Mouse (Mus musculus) CH12.LX (cell line): ENCODE measurements around the gene Inhbe. TPM values are rescaled to one million over a fixed set of nuclear protein-coding genes. Genes with fewer than 3 reads are reported as not detected.
A peak's percentile ranks its signal among the peaks of the same experiment; 100 is the strongest.
"Not testable (repeated sequence)": the region's sequence is repeated elsewhere in the genome, so short reads cannot be mapped to it uniquely, and the experiment has no call there.

Experiments used
- DNase-seq: peaks from one replicate; pipeline ENCODE4 v3.0.0-alpha.2; 2013; ENCODE audit errors: extremely low read depth
- H3K27ac ChIP-seq: 2 replicates; pipeline ENCODE4 v1.5.1; 2012; ENCODE audit warnings: low read depth, mild to moderate bottlenecking, control low read depth, moderate library complexity; ENCODE audit not compliant: insufficient read depth
- H3K27me3 ChIP-seq: replicated peaks from 2 replicates; pipeline ENCODE3; 2012; ENCODE audit warnings: inconsistent platforms
- H3K36me3 ChIP-seq, 2 experiments: replicated peaks in 1 of 2; 2 replicates each; pipeline versions ENCODE3 to v1.6.1; 2012; ENCODE audit warnings: inconsistent platforms in 1 of 2, low read length in 1 of 2, mild to moderate bottlenecking in 1 of 2, mixed read lengths in 1 of 2, moderate library complexity in 1 of 2; ENCODE audit not compliant: control insufficient read depth in 1 of 2, insufficient read depth in 1 of 2
- H3K4me1 ChIP-seq, 2 experiments: 2 replicates each; pipeline ENCODE4 v1.6.1; 2012; ENCODE audit warnings: inconsistent platforms in 1 of 2, moderate library complexity in 1 of 2; ENCODE audit not compliant: insufficient read depth in 2 of 2, control insufficient read depth in 1 of 2
- H3K4me2 ChIP-seq: 2 replicates; pipeline ENCODE4 v1.6.1; 2012; ENCODE audit warnings: low read depth, mild to moderate bottlenecking, control low read depth; ENCODE audit not compliant: poor library complexity, insufficient read depth, severe bottlenecking
- H3K4me3 ChIP-seq, 3 experiments: fragments of 150-350 bp in 1 of 3; sonication (generic) in 1 of 3; replicated peaks in 1 of 3; 2 replicates each; pipeline versions ENCODE3 to v1.5.1; 2011 to 2012; ENCODE audit warnings: low read depth in 2 of 3, low read length in 2 of 3, mild to moderate bottlenecking in 2 of 3, moderate library complexity in 2 of 3, control low read depth in 1 of 3, improper control_type of control experiment in 1 of 3, inconsistent platforms in 1 of 3, mixed read lengths in 1 of 3; ENCODE audit not compliant: poor library complexity in 1 of 3
- H3K79me2 ChIP-seq: replicated peaks from 2 replicates; pipeline ENCODE4 v1.6.1; 2012; ENCODE audit warnings: mild to moderate bottlenecking, moderate library complexity; ENCODE audit not compliant: control insufficient read depth, poor library complexity, insufficient read depth, severe bottlenecking; ENCODE audit errors: extremely low read depth
- H3K9ac ChIP-seq: 2 replicates; pipeline ENCODE4 v1.6.1; 2012; ENCODE audit warnings: low read depth, mild to moderate bottlenecking, control low read depth, moderate library complexity; ENCODE audit not compliant: insufficient read depth
- H3K9me3 ChIP-seq: replicated peaks from 2 replicates; pipeline ENCODE3; 2012; ENCODE audit warnings: low read length, inconsistent platforms, mixed read lengths
- BHLHE40 ChIP-seq: IDR thresholded peaks from 2 replicates; pipeline ENCODE4 v1.6.1; 2011; ENCODE audit warnings: mild to moderate bottlenecking, low read depth, low read length, improper control_type of control experiment
- CHD1 ChIP-seq: IDR thresholded peaks from 2 replicates; pipeline ENCODE4 v1.6.1; 2012; ENCODE audit warnings: low read depth, low read length, improper control_type of control experiment, inconsistent platforms
- CHD2 ChIP-seq: IDR thresholded peaks from 2 replicates; pipeline ENCODE4 v1.6.1; 2011; ENCODE audit warnings: low read length, improper control_type of control experiment
- CTCF ChIP-seq, 2 experiments: IDR thresholded peaks in 1 of 2; conservative IDR thresholded peaks in 1 of 2; 2 replicates each; pipeline ENCODE4 v1.5.1; 2011 to 2012; ENCODE audit warnings: low read depth in 2 of 2, low read length in 2 of 2, improper control_type of control experiment in 1 of 2, inconsistent platforms in 1 of 2, mild to moderate bottlenecking in 1 of 2, moderate library complexity in 1 of 2
- GABPA ChIP-seq: IDR thresholded peaks from 2 replicates; pipeline ENCODE4 v1.6.1; 2012; ENCODE audit warnings: low read depth, low read length, improper control_type of control experiment, inconsistent platforms; ENCODE audit not compliant: insufficient replicate concordance
- JUN ChIP-seq: IDR thresholded peaks from 2 replicates; pipeline ENCODE4 v1.6.1; 2011; ENCODE audit warnings: low read depth, mild to moderate bottlenecking, low read length, improper control_type of control experiment, moderate library complexity; ENCODE audit not compliant: insufficient read depth
- KAT2A ChIP-seq: IDR thresholded peaks from 2 replicates; pipeline ENCODE4 v1.6.1; 2012; ENCODE audit warnings: low read length, improper control_type of control experiment, inconsistent platforms; ENCODE audit not compliant: insufficient replicate concordance
- MXI1 ChIP-seq: IDR thresholded peaks from 2 replicates; pipeline ENCODE4 v1.6.1; 2011; ENCODE audit warnings: mild to moderate bottlenecking, low read depth, low read length, improper control_type of control experiment
- NELFE ChIP-seq: IDR thresholded peaks from 2 replicates; pipeline ENCODE4 v1.6.1; 2011; ENCODE audit warnings: low read depth, low read length, improper control_type of control experiment
- NRF1 ChIP-seq: IDR thresholded peaks from 2 replicates; pipeline ENCODE4 v1.6.1; 2014; ENCODE audit warnings: low read depth, mild to moderate bottlenecking, inconsistent platforms, low read length, improper control_type of control experiment, moderate library complexity
- POLR2A ChIP-seq: IDR thresholded peaks from 2 replicates; pipeline ENCODE4 v1.6.1; 2011; ENCODE audit warnings: low read depth, mild to moderate bottlenecking, improper control_type of control experiment, low read length
- RAD21 ChIP-seq: IDR thresholded peaks from 2 replicates; pipeline ENCODE4 v1.6.1; 2011; ENCODE audit warnings: low read depth, mild to moderate bottlenecking, low read length, improper control_type of control experiment, moderate library complexity
- SIN3A ChIP-seq: IDR thresholded peaks from 2 replicates; pipeline ENCODE4 v1.6.1; 2012; ENCODE audit warnings: low read length, improper control_type of control experiment, inconsistent platforms
- SMC3 ChIP-seq: IDR thresholded peaks from 2 replicates; pipeline ENCODE4 v1.6.1; 2011; ENCODE audit warnings: low read depth, low read length, improper control_type of control experiment
- USF1 ChIP-seq: IDR thresholded peaks from 2 replicates; pipeline ENCODE4 v1.6.1; 2014; ENCODE audit warnings: low read depth, mild to moderate bottlenecking, inconsistent platforms, low read length, improper control_type of control experiment
- ZMIZ1 ChIP-seq: IDR thresholded peaks from 2 replicates; pipeline ENCODE4 v1.6.1; 2012; ENCODE audit warnings: low read depth, mild to moderate bottlenecking, inconsistent platforms, low read length, improper control_type of control experiment
- ZNF384 ChIP-seq: IDR thresholded peaks from 2 replicates; pipeline ENCODE4 v1.6.1; 2012; ENCODE audit warnings: low read depth, low read length, improper control_type of control experiment, inconsistent platforms
- dilution Hi-C: fragments of 300-500 bp; cut with MboI; formaldehyde crosslinking; loops from 2 replicates; pipeline ENCODE4 v1.14.3; 2020; ENCODE audit warnings: low sequenced_read_pairs; ENCODE audit not compliant: extremely low pct_unique_long_range_greater_than_20kb, extremely low pct_ligation_motif_present
- in situ Hi-C: fragments of 300-500 bp; cut with MboI; formaldehyde crosslinking; loops from 3 replicates; pipeline ENCODE4 v1.14.3; 2019; ENCODE audit warnings: low sequenced_read_pairs, low pct_ligation_motif_present, low pct_unique_long_range_greater_than_20kb, mixed read lengths
- polyA plus RNA-seq: library from polyadenylated mRNA; unstranded; fragments of >175 nt; gene quantifications from 2 replicates; pipeline ENCODE4 v1.2.1, GENCODE M21; 2012; ENCODE audit warnings: low read depth; ENCODE audit not compliant: insufficient read length
- total RNA-seq, 2 experiments: library from RNA; depleted of rRNA; stranded (reverse); fragments of 300-350 nt in 1 of 2; fragments of >200 nt in 1 of 2; gene quantifications; 2 replicates each; pipeline ENCODE4 v1.2.3; 2012 to 2014

The Inhbe gene
- total and polyA plus RNA-seq, 3 experiments = 0.83 to 2.6 (median 0.89) TPM

GRCm38 (mm10) chr10:127317277-127317676 is 36.9 kb downstream of the Inhbe start:
- DNase-seq = no peak
- H3K4me3 ChIP-seq = no peak overlapping the region
- no peaks in the 10 kb centered on the region for H3K79me2 ChIP-seq
- no peaks in the 10 kb centered on the region for H3K27me3 ChIP-seq
- dilution Hi-C loops = no loop called here
- TF ChIP-seq NRF1 = no peak
- TF ChIP-seq JUN = no peak
- TF ChIP-seq GABPA = no peak
- TF ChIP-seq POLR2A = no peak
- no peak for TF ChIP-seq NELFE
- no peak for TF ChIP-seq RAD21
- no peak for TF ChIP-seq KAT2A
- TF ChIP-seq CHD1 = no peak
- no peak for TF ChIP-seq BHLHE40
- TF ChIP-seq SMC3 = no peak
- no peak for TF ChIP-seq ZNF384
- TF ChIP-seq MXI1 = no peak
- no peak for TF ChIP-seq CHD2
- TF ChIP-seq SIN3A = no peak
- no peak for TF ChIP-seq ZMIZ1
- no peak for TF ChIP-seq USF1
- TF ChIP-seq, all 38 proteins: peak for 0
- in situ Hi-C loops = no loop called here
- Histone ChIP-seq H3K4me1 (peaks cover 0 to 19% of the 10 kb centered on the region in 2 experiments; a peak in 2 of 4 replicates), H3K36me3 (no peaks in the 10 kb centered on the region), H3K9ac (no peak overlapping the region), H3K27ac (no peak overlapping the region), H3K4me2 (no peak overlapping the region), H3K9me3 (no peaks in the 10 kb centered on the region)

- peaks cover 10% of the 10 kb centered on the region for H3K79me2 ChIP-seq
- in situ Hi-C loops, H3K27me3 ChIP-seq, H3K4me3 ChIP-seq, DNase-seq, dilution Hi-C loops, H3K36me3 ChIP-seq, H3K4me1 ChIP-seq: not testable (repeated sequence)
- TF ChIP-seq CTCF (conservative IDR thresholded peaks at IDR 0.05 in 1 of 2, IDR thresholded peaks at IDR 0.05 in 1 of 2; ENCODE audit: low read depth in 2 of 2, low read length in 2 of 2) = peak in 1 of 2 experiments; percentile 27; a peak in 2 of 4 replicates
- TF ChIP-seq, all 38 proteins: peak for 1; not testable (repeated sequence) for 37
- H3K27ac ChIP-seq, H3K4me2 ChIP-seq, H3K9me3 ChIP-seq, H3K9ac ChIP-seq: not testable (repeated sequence)
These were observed 39.3 kb downstream of the Inhbe start for GRCm38 (mm10) chr10:127314950-127315349.

GRCm38 (mm10) chr10:127313516-127313915 is 40.7 kb downstream of the Inhbe start:
- H3K9ac ChIP-seq, H3K27me3 ChIP-seq, DNase-seq, H3K4me3 ChIP-seq, H3K4me2 ChIP-seq, in situ Hi-C loops, dilution Hi-C loops, H3K9me3 ChIP-seq, H3K27ac ChIP-seq: not testable (repeated sequence)
- Histone ChIP-seq H3K4me1 (peaks cover 5 to 17% of the 10 kb centered on the region in 2 experiments), H3K36me3 (peaks cover 12 to 14% of the 10 kb centered on the region in 2 experiments), H3K79me2 (peaks cover 18% of the 10 kb centered on the region)
